Mouse (Mus musculus) cerebellum, adult (tissue): Measurements from ENCODE around the gene Galnt14.

Experiments
- ATAC-seq: cut with Nextera tagmentation; 2 replicates; pipeline ENCODE4 v1.9.2; 2017; ENCODE audit warnings: mild to moderate bottlenecking, moderate library complexity, mixed read lengths; ENCODE audit not compliant: insufficient number of reproducible peaks, low FRiP score, low TSS enrichment

Galnt14 gene

DNA sequence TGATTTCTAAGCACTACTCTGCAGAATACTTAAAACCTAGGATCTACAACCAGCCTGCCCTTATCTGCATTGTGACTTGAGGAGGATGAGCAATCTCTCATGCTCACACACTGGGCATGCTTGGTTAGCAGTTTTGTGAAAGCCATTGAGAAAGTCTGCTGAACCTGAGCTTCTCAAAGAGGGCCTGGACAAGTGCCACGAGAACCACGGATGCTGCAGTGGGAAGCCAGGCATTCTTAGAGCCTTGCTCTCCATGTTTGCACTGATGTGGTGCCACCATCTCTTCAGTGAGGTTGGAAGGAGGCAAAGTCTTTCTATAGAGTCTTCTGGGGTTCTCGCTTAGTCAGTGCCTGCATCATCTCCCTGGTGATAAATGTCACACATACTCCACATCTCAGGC lies 194.7 kb downstream of the Galnt14 start:
- no peak for ATAC-seq

GRCm38 (mm10) chr17:73514862-73515261 lies 195.4 kb downstream of the Galnt14 start:
- no peak for ATAC-seq

- ATAC-seq = no peak
Measured at GRCm38 (mm10) chr17:73514258-73514657, 196.0 kb downstream of the Galnt14 start.

- no peak for ATAC-seq
Measured at GRCm38 (mm10) chr17:73512844-73513243, 197.4 kb downstream of the Galnt14 start.

DNA sequence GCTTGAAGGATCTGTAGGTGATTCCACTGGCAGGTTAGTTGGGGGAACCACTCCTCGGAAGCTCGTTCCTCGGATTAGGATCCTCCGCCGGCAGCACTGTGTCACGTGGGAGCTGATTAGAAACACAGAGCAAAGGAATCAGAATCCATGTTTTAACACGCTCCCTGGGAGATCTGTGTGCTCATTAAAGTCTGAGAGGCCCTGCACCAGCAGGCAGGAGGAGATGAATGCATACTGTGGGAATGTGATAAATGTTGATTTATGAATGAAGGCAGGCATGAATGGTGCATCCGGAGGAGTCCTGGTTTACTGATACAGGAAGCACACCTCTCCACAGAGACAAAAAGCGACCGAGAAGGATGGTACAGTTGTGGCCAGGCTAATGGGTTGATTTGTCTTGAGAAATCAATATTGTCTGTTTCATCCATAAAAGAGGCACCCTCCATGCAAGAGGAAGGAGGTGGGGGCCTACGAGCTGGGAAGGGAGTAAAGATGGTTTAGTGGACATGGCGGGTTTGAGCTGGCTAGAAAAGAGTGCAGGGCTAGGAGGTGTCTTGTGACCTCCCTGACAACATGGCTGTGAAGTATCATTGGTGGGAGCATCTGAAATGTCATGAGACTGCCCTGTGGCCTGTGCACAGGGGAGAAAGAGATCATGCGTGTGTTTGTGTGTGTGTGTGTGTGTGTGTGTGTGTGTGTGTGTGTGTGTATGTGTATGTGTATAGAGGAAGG lies 202.3 kb downstream of the Galnt14 start:
- ATAC-seq = no peak

GRCm38 (mm10) chr17:73504111-73504510 lies 206.1 kb downstream of the Galnt14 start:
- ATAC-seq = no peak

GRCm38 (mm10) chr17:73502613-73503012 lies 207.6 kb downstream of the Galnt14 start:
- ATAC-seq = no peak

- ATAC-seq = no peak
Measured at GRCm38 (mm10) chr17:73489519-73489918, 220.7 kb downstream of the Galnt14 start.

DNA sequence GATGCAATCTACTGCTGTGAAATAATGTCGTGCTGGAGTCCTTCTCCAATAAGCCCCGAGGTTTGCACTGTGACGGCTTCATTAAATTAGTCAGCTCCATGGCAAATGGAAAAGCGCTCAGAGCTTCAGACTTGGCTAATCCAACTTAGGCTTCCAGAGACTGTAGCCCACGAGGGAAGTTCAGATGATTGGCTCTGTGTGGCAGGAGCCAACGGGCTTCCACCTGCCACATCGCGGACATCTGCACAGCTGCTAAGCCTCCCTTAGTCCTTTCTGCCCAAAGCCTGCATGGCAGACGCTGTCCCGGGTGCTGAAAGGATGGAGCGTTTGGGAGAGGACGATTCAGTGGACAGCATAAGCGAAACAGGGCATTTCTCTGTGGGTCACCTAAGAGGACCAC lies 222.5 kb downstream of the Galnt14 start:
- ATAC-seq = no peak

- ATAC-seq = no peak
Measured at GRCm38 (mm10) chr17:73487380-73487779, 222.9 kb downstream of the Galnt14 start.

DNA sequence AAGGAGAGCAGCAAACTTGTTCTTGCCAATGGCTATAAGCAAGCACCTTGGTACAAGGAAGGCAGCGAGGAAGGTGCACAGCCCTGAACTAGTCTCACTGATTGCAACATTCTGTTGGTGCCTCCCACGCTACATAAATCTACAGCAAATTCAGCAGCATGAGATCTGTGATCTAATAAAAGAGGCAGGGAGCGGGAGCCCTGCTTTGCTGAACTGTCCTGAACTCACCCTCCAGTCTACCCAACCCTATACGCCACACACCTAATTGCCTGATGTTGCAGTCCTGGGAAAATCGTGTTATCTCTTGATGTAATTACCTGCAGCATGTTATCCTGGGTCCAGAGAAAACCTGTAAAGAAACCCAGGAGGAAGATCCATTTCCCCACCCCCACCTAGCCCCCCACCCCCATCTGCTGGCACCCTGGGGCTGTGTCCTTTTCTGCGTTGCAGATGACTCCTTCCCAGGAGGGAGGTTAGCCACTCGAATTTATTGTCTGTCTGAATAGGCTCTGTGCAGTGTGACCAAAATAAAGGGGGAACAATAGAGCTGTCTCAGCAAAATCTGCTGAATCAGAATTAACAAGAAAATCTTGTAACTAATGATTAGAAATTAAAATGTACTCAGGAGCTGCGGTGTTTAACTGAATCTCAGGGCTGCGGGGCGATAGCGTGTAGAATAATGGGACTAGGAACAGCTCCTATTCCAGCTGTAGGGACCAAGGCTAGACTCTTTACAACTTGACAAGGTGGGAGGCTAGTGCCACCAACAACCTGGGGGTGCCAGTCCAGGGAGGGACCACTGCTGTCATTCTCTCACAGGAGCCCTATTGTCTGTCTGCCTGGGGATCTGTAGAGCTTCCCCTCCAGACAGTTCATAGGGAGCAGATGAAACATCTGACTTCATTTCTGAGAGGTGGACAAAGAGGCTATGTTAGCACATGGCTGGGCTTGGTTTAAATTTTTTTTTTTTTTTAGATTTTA lies 232.9 kb downstream of the Galnt14 start:
- ATAC-seq = no peak

GRCm38 (mm10) chr17:73474371-73474770 lies 235.9 kb downstream of the Galnt14 start:
- no peak for ATAC-seq

- no peak for ATAC-seq
Measured at GRCm38 (mm10) chr17:73473012-73473411, 237.2 kb downstream of the Galnt14 start.

- ATAC-seq = no peak
Measured at GRCm38 (mm10) chr17:73460874-73461273, 249.4 kb downstream of the Galnt14 start.

GRCm38 (mm10) chr17:73458741-73459140 lies 251.5 kb downstream of the Galnt14 start:
- no peak for ATAC-seq

GRCm38 (mm10) chr17:73456551-73456950 lies 253.7 kb downstream of the Galnt14 start:
- ATAC-seq = no peak

GRCm38 (mm10) chr17:73453646-73454045 lies 256.6 kb downstream of the Galnt14 start:
- ATAC-seq = no peak

DNA sequence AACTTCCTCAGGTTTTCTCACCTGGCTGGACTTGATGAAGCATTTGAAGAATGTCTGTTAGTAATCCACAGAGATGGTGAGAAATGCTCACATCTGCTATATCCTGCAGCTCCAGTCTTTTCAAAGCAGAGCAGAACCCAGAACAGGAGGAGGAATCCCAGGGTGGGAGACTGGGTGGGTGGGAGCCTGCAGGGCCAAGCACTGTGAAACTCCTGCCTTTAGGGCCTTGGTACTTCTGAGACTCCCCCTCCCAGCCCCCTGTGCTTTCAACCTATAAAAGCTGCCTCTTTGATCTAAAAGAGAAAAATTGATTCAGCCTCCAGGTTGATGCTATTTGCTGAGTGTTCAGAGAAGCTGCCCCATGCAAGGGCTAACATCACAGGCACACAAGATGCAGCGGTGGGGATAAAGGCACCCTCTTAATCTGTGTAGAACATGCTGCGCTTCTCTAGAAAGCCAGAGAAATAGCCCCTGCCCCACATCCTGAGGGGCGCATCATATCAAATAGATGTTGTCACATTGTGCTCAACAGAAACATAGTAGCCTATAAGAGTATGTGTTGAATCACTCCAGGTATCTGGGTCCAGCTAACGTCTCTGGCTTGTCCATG lies 258.0 kb downstream of the Galnt14 start:
- no peak for ATAC-seq

DNA sequence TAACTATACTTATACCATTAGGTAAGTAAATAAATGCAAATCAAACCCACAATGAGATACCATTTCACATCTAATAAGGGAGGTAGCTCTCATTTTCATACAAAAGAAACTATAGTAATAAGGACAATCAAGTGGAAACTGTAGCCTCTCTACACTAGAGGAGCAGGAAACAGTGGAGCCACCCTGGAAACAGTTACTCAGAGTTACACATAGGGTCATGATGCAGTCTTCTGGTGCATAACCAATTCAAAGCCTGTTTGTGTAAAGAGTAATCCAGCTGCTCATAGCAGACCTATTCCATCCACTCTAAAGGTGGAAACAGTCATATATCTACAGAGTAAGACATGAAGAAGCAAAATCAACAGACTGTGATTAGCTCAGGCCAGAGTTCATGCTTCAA lies 261.1 kb downstream of the Galnt14 start:
- ATAC-seq = no peak
